Mouse (Mus musculus): ENCODE data around the gene Slc23a4.

Slc23a4 gene

GRCm38 (mm10) chr6:34955862-34956241 lies 32.4 kb downstream of the Slc23a4 start:
- DNase-seq (ENCODE audit: low spot score in 2 of 2): no peak

- DNase-seq (ENCODE audit: low spot score in 2 of 2): no peak
Observed at GRCm38 (mm10) chr6:34954926-34955861, 33.0 kb downstream of the Slc23a4 start.

GRCm38 (mm10) chr6:34951956-34952667 lies 36.1 kb downstream of the Slc23a4 start:
- no peak for DNase-seq (ENCODE audit: low spot score in 2 of 2)

- DNase-seq (ENCODE audit: low spot score in 2 of 2): no peak
Observed at GRCm38 (mm10) chr6:34951518-34951917, 36.7 kb downstream of the Slc23a4 start.

- DNase-seq (ENCODE audit: low spot score in 2 of 2): no peak
Observed at GRCm38 (mm10) chr6:34948461-34948860, 39.7 kb downstream of the Slc23a4 start.

- DNase-seq (ENCODE audit: low spot score in 2 of 2): no peak
Observed at GRCm38 (mm10) chr6:34946486-34947079, 41.6 kb downstream of the Slc23a4 start.

- DNase-seq (ENCODE audit: low spot score in 2 of 2): no peak
Observed at GRCm38 (mm10) chr6:34943499-34943898, 44.7 kb downstream of the Slc23a4 start.

GRCm38 (mm10) chr6:34942446-34942845 lies 45.8 kb downstream of the Slc23a4 start:
- DNase-seq (ENCODE audit: low spot score in 2 of 2): no peak

- DNase-seq (ENCODE audit: low spot score in 2 of 2): no peak
Observed at GRCm38 (mm10) chr6:34941496-34941895, 46.7 kb downstream of the Slc23a4 start.

- DNase-seq (ENCODE audit: low spot score in 2 of 2): no peak
Observed at GRCm38 (mm10) chr6:34939451-34939850, 48.8 kb downstream of the Slc23a4 start.

- no peak for DNase-seq (ENCODE audit: low spot score in 2 of 2)
Observed at GRCm38 (mm10) chr6:34938929-34939325, 49.3 kb downstream of the Slc23a4 start.

- DNase-seq (ENCODE audit: low spot score in 2 of 2): no peak
Observed at GRCm38 (mm10) chr6:34938280-34938928, 49.8 kb downstream of the Slc23a4 start.

- no peak for DNase-seq (ENCODE audit: low spot score in 2 of 2)
Observed at GRCm38 (mm10) chr6:34936743-34937142, 51.5 kb downstream of the Slc23a4 start.

- DNase-seq (ENCODE audit: low spot score in 2 of 2): no peak
Observed at GRCm38 (mm10) chr6:34932633-34933032, 55.6 kb downstream of the Slc23a4 start.

- DNase-seq (ENCODE audit: low spot score in 2 of 2): no peak
Observed at GRCm38 (mm10) chr6:34927594-34927993, 60.6 kb downstream of the Slc23a4 start.

GRCm38 (mm10) chr6:34927156-34927555 lies 61.0 kb downstream of the Slc23a4 start:
- DNase-seq (ENCODE audit: low spot score in 2 of 2): peak; percentile 34 to 53

- DNase-seq (ENCODE audit: low spot score in 2 of 2): peak in 1 of 2 experiments; percentile 35
Observed at GRCm38 (mm10) chr6:34921941-34922340, 66.3 kb downstream of the Slc23a4 start.

GRCm38 (mm10) chr6:34920631-34921030 lies 67.6 kb downstream of the Slc23a4 start:
- DNase-seq (ENCODE audit: low spot score in 2 of 2): no peak

- DNase-seq (ENCODE audit: low spot score in 2 of 2): no peak
Observed at GRCm38 (mm10) chr6:34919956-34920355, 68.2 kb downstream of the Slc23a4 start, which contains the start of gene Stra8. TSS of gene Stra8 (plus strand) at chr6:34920163.

GRCm38 (mm10) chr6:34919146-34919545 lies 69.1 kb downstream of the Slc23a4 start:
- no peak for DNase-seq (ENCODE audit: low spot score in 2 of 2)

- no peak for DNase-seq (ENCODE audit: low spot score in 2 of 2)
Observed at GRCm38 (mm10) chr6:34914462-34914861, 73.7 kb downstream of the Slc23a4 start.
